Mouse (Mus musculus) stomach, embryonic 15.5 days (tissue): ENCODE measurements around the gene Syn3. TPM values are rescaled to one million over a fixed set of nuclear protein-coding genes. Genes with fewer than 3 reads are reported as not detected.

Source experiments
- ATAC-seq: fragments of 200-750 bp; cut with Nextera tagmentation; 2 replicates; pipeline ENCODE4 v1.8.0; 2017; ENCODE audit warnings: low read depth, moderate number of reproducible peaks, moderate TSS enrichment; ENCODE audit not compliant: insufficient read depth, low FRiP score
- H3K27ac ChIP-seq: fragments of 300-500 bp; sonication (generic); 2 replicates; pipeline ENCODE4 v1.5.1; 2015; ENCODE audit warnings: mild to moderate bottlenecking, inconsistent platforms
- H3K27me3 ChIP-seq: fragments of 300-500 bp; sonication (generic); replicated peaks from 2 replicates; pipeline ENCODE4 v1.6.1; 2015; ENCODE audit warnings: inconsistent platforms
- H3K36me3 ChIP-seq: fragments of 300-500 bp; sonication (generic); 2 replicates; pipeline ENCODE4 v1.6.1; 2015; ENCODE audit warnings: inconsistent platforms
- H3K4me1 ChIP-seq: fragments of 300-500 bp; sonication (generic); 2 replicates; pipeline ENCODE4 v1.6.1; 2015; ENCODE audit warnings: inconsistent platforms
- H3K4me2 ChIP-seq: fragments of 300-500 bp; sonication (generic); 2 replicates; pipeline ENCODE4 v1.6.1; 2015; ENCODE audit warnings: mild to moderate bottlenecking, inconsistent platforms
- H3K4me3 ChIP-seq: fragments of 300-500 bp; sonication (generic); replicated peaks from 2 replicates; pipeline ENCODE4 v1.5.1; 2015; ENCODE audit warnings: inconsistent platforms
- H3K9ac ChIP-seq: fragments of 300-500 bp; sonication (generic); 2 replicates; pipeline ENCODE4 v1.6.1; 2015; ENCODE audit warnings: inconsistent platforms
- H3K9me3 ChIP-seq: fragments of 300-500 bp; sonication (generic); 2 replicates; pipeline ENCODE4 v1.6.1; 2016; ENCODE audit warnings: inconsistent platforms
- WGBS: fragments of 180-500 bp; shearing (Covaris S2); methylation state at CpG from one replicate; pipeline ENCODE4 v1.1.7; 2015; 5-methylcytosine and 5-hydroxymethylcytosine counted together
- polyA plus RNA-seq: library from polyadenylated mRNA; unstranded; fragments of >200 nt; fragmentation: Nextera tagmentation; extraction: Ambion mirVana; gene quantifications from 2 replicates; pipeline ENCODE4 v1.2.1, GENCODE M21; 2015

Gene Syn3
- polyA plus RNA-seq, 1 experiment from 2014 or later = 3.5 TPM

DNA sequence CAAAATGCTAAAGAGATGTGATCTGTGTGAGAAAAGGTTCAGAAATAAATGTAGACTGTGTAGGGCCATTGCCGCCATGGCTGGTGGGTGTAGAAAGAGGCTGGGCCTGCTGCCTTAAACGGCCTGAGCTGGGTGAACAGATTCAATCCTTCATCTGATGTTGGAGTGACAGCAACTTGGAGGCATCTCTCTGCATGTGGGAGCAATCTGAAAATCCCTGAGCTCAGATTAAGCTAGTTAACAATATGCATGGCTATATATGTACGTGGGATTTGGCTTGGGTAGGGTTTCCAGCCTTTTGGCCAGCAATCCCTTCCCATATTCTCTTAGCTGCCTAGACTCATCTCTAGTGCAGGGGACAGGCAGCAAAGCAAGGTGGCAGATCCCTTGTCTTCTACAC, 249.9 kb downstream of the Syn3 start:
- Histone ChIP-seq H3K27ac (no peak overlapping the region), H3K9ac (no peak overlapping the region), H3K4me1 (no peaks in the 10 kb centered on the region), H3K27me3 (no peaks in the 10 kb centered on the region), H3K4me2 (no peak overlapping the region), H3K4me3 (no peak overlapping the region), H3K36me3 (no peaks in the 10 kb centered on the region), H3K9me3 (no peaks in the 10 kb centered on the region)
- ATAC-seq = no peak
- 78% methylated on average over 3 of the region's 3 CpGs for WGBS

DNA sequence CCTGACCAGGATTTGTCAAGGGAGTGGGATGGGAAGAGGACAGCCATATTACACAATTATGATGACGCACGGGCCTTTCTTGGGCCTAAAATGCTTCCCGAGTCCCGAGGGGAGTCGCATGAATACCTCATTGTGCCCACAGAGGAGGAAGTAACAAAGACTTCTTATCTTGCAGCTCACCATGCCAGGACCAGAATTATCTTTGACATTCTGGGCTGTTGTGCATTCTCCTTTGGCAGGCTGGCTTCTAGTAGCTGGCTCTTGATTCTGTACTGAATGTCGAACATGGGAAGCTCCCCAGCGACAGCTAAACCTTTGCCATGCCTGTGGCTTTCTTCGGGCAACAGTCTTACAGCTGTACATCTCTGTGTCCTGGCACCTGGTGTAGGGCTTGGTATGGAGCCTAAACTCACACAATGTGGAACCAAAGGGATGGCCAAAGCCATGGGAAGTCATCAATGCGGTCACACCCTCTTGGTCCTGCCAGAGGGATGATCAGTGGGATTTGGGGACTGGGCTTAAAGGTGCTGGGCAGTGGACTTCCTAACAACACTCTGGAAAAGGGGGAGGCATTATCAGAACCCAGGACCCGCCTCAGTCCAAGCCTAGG, 250.5 kb downstream of the Syn3 start:
- Histone ChIP-seq H3K27me3 (no peaks in the 10 kb centered on the region), H3K36me3 (no peaks in the 10 kb centered on the region), H3K27ac (no peak overlapping the region), H3K4me3 (no peak overlapping the region), H3K9me3 (no peaks in the 10 kb centered on the region), H3K4me2 (no peak overlapping the region), H3K4me1 (no peaks in the 10 kb centered on the region), H3K9ac (no peak overlapping the region)
- 0 out of 2 replicates have a peak, but pooled peaks have one; percentile 14 for ATAC-seq
- WGBS = 86% methylated on average over 10 of the region's 10 CpGs

DNA sequence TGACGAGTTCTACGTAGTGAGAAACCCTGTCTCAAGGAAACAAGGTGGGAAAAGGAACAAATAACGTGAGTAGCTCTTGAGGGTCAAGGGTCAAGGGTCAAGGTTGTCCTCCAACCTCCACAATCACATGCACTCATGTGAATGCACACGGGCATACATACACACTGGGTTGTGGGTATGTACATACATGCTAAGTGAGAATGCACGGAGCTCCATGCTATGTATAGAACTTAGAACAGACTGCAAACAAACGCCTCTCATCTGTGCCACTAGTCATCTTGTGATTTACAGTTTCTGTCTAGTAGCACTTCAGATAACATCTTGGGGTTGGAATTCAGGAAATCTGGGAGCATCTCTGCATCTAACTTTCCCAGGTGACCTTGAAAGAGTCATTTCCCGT, 253.3 kb downstream of the Syn3 start:
- Histone ChIP-seq H3K4me2 (no peak overlapping the region), H3K36me3 (no peaks in the 10 kb centered on the region), H3K27ac (no peak overlapping the region), H3K4me1 (no peaks in the 10 kb centered on the region), H3K9me3 (no peaks in the 10 kb centered on the region), H3K4me3 (no peak overlapping the region), H3K27me3 (no peaks in the 10 kb centered on the region), H3K9ac (no peak overlapping the region)
- WGBS = 80% methylated on average over 7 of the region's 7 CpGs
- ATAC-seq = no peak

DNA sequence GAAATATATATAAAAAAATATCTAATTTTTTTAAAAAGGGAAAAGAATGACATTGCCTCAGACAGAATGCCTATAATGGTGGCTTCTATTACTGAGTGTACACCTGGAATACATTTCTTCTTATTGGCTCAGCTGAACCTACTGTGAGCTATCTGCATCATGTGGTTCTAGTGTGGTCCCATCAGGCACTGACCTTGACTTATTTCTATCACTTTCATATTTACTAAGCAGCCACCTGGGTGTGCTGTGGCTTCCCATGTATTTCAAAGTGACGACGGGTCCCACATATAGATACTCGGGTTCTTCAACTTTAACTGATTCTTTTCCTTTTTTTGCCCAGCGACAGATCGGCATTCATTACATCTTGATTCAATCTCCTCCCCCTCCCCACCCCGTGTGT, 255.2 kb downstream of the Syn3 start:
- Histone ChIP-seq H3K4me2 (no peak overlapping the region), H3K27ac (no peak overlapping the region), H3K4me3 (no peak overlapping the region), H3K4me1 (no peaks in the 10 kb centered on the region), H3K36me3 (no peaks in the 10 kb centered on the region), H3K27me3 (no peaks in the 10 kb centered on the region), H3K9ac (no peak overlapping the region), H3K9me3 (no peaks in the 10 kb centered on the region)
- 83% methylated on average over 6 of the region's 6 CpGs for WGBS
- no peak for ATAC-seq

- no peak for ATAC-seq
- Histone ChIP-seq H3K4me2 (no peak overlapping the region), H3K4me3 (no peak overlapping the region), H3K9me3 (no peaks in the 10 kb centered on the region), H3K36me3 (no peaks in the 10 kb centered on the region), H3K27me3 (no peaks in the 10 kb centered on the region), H3K4me1 (no peaks in the 10 kb centered on the region), H3K9ac (no peak overlapping the region), H3K27ac (no peak overlapping the region)
- 60% methylated on average over 3 of the region's 3 CpGs for WGBS
These were observed 256.0 kb downstream of the Syn3 start for GRCm38 (mm10) chr10:86242721-86243120.

GRCm38 (mm10) chr10:86230006-86230405, 268.7 kb downstream of the Syn3 start:
- H3K9ac ChIP-seq = no peak overlapping the region
- 85% methylated on average over 6 of the region's 6 CpGs for WGBS
- no peak overlapping the region for H3K4me3 ChIP-seq
- H3K9me3 ChIP-seq = no peaks in the 10 kb centered on the region
- H3K4me2 ChIP-seq = no peak overlapping the region
- H3K4me1 ChIP-seq = no peaks in the 10 kb centered on the region
- H3K27me3 ChIP-seq = no peaks in the 10 kb centered on the region
- no peak for ATAC-seq
- no peak overlapping the region for H3K27ac ChIP-seq
- H3K36me3 ChIP-seq = no peaks in the 10 kb centered on the region

DNA sequence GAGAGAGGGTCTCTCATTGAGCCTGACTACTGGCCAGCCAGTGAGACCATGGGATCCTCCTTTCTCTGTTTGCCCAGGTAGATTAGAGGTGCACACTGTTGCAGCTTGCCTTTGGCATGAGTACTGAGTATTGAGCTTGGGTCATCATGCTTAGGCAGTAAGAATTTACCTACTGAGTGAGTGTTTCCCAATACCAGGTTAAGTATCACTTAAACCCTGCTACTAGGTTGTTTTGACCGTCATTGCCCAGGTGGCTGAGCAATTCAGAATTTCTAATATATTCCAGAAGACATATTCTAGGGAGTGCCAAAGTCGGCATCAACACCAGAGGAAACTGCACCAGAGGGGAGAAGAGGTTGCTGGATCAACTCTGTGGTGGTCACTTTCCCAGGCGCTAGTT, 273.2 kb downstream of the Syn3 start:
- no peak for ATAC-seq

GRCm38 (mm10) chr10:86218984-86219383, 279.7 kb downstream of the Syn3 start:
- Histone ChIP-seq H3K36me3 (no peaks in the 10 kb centered on the region), H3K4me2 (no peak overlapping the region), H3K9ac (no peak overlapping the region), H3K4me3 (no peak overlapping the region), H3K27me3 (no peaks in the 10 kb centered on the region), H3K9me3 (no peaks in the 10 kb centered on the region), H3K4me1 (no peaks in the 10 kb centered on the region), H3K27ac (no peak overlapping the region)
- ATAC-seq = no peak
- 87% methylated on average over 3 of the region's 3 CpGs for WGBS

More for the DNA sequence above, 273.2 kb downstream of the Syn3 start:
- H3K9me3 ChIP-seq = no peaks in the 10 kb centered on the region
- no peak overlapping the region for H3K4me3 ChIP-seq
- no peak overlapping the region for H3K27ac ChIP-seq
- no peaks in the 10 kb centered on the region for H3K27me3 ChIP-seq
- no peaks in the 10 kb centered on the region for H3K36me3 ChIP-seq
- H3K9ac ChIP-seq = no peak overlapping the region
- H3K4me1 ChIP-seq = no peaks in the 10 kb centered on the region
- WGBS = 83% methylated on average over 3 of the region's 3 CpGs
- H3K4me2 ChIP-seq = no peak overlapping the region

GRCm38 (mm10) chr10:86216836-86217235, 281.9 kb downstream of the Syn3 start:
- Histone ChIP-seq H3K4me1 (no peaks in the 10 kb centered on the region), H3K9me3 (no peaks in the 10 kb centered on the region), H3K4me2 (no peak overlapping the region), H3K4me3 (no peak overlapping the region), H3K9ac (no peak overlapping the region), H3K36me3 (no peaks in the 10 kb centered on the region), H3K27ac (no peak overlapping the region), H3K27me3 (no peaks in the 10 kb centered on the region)
- ATAC-seq = no peak
- WGBS = 88% methylated on average over 2 of the region's 2 CpGs

GRCm38 (mm10) chr10:86212062-86212461, 286.6 kb downstream of the Syn3 start:
- H3K4me3 ChIP-seq = no peak overlapping the region
- WGBS = 53% methylated on average over 4 of the region's 4 CpGs
- no peak overlapping the region for H3K9ac ChIP-seq
- H3K9me3 ChIP-seq = no peaks in the 10 kb centered on the region
- no peaks in the 10 kb centered on the region for H3K27me3 ChIP-seq
- no peak for ATAC-seq
- no peaks in the 10 kb centered on the region for H3K4me1 ChIP-seq
- no peaks in the 10 kb centered on the region for H3K36me3 ChIP-seq
- H3K4me2 ChIP-seq = no peak overlapping the region
- no peak overlapping the region for H3K27ac ChIP-seq

DNA sequence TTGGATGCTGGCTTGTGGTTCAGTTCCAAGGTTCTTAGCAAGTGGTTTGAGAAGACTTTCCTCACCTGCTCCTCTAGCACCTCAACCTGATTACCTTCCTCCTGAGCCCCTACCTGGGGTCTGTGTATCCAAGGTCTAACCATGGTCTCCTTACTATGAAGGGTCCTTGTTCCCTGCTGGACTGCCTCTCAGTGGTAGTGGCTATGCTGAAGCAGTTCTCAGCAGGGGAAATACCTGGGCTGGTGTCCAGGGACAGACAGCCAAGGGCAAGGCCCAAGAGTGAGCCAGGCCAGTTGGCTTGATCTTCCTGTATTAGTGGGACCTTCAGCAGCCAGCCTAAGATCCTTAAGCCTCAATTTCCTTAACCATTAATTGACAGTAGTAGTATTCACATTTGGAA, 294.8 kb downstream of the Syn3 start:
- H3K4me2 ChIP-seq = no peak overlapping the region
- ATAC-seq = no peak
- no peak overlapping the region for H3K27ac ChIP-seq
- no peaks in the 10 kb centered on the region for H3K9me3 ChIP-seq
- H3K4me1 ChIP-seq = 0 out of 2 replicates have a peak, but pooled peaks cover 3% of the 10 kb centered on the region
- no peaks in the 10 kb centered on the region for H3K27me3 ChIP-seq
- no peak overlapping the region for H3K9ac ChIP-seq
- H3K36me3 ChIP-seq = no peaks in the 10 kb centered on the region
- H3K4me3 ChIP-seq = no peak overlapping the region

- H3K36me3 ChIP-seq = no peaks in the 10 kb centered on the region
- WGBS = 81% methylated on average over 6 of the region's 6 CpGs
- H3K9me3 ChIP-seq = no peaks in the 10 kb centered on the region
- H3K4me2 ChIP-seq = no peak overlapping the region
- no peak for ATAC-seq
- H3K27ac ChIP-seq = no peak overlapping the region
- no peaks in the 10 kb centered on the region for H3K27me3 ChIP-seq
- H3K4me3 ChIP-seq = no peak overlapping the region
- H3K9ac ChIP-seq = no peak overlapping the region
- H3K4me1 ChIP-seq = 0 out of 2 replicates have a peak, but pooled peaks cover 3% of the 10 kb centered on the region
These were observed 295.5 kb downstream of the Syn3 start for GRCm38 (mm10) chr10:86203175-86203574.

- Histone ChIP-seq H3K4me2 (no peak overlapping the region), H3K4me1 (0 out of 2 replicates have a peak, but pooled peaks cover 3% of the 10 kb centered on the region), H3K9ac (no peak overlapping the region), H3K4me3 (no peak overlapping the region), H3K27me3 (no peaks in the 10 kb centered on the region), H3K36me3 (no peaks in the 10 kb centered on the region), H3K9me3 (no peaks in the 10 kb centered on the region), H3K27ac (no peak overlapping the region)
- no peak for ATAC-seq
- WGBS = 71% methylated on average over 7 of the region's 7 CpGs
These were observed 296.9 kb downstream of the Syn3 start for GRCm38 (mm10) chr10:86201826-86202225.
